Mouse (Mus musculus) testis, adult 2 months (tissue): ENCODE data around the gene Micall2. TPM values are rescaled to one million over a fixed set of nuclear protein-coding genes. Genes with fewer than 3 reads are reported as not detected.

Experiments
- H3K27ac ChIP-seq: fragments of 200-500 bp; 2 replicates; pipeline ENCODE4 v1.5.1; 2012; ENCODE audit warnings: low read depth, low read length; ENCODE audit not compliant: control insufficient read depth, insufficient read depth
- H3K27me3 ChIP-seq: fragments of 200-500 bp; 2 replicates; pipeline ENCODE4 v1.6.1; 2012; ENCODE audit warnings: mild to moderate bottlenecking, low read length, moderate library complexity; ENCODE audit not compliant: control insufficient read depth, insufficient read depth
- H3K36me3 ChIP-seq: fragments of 200-500 bp; 2 replicates; pipeline ENCODE4 v1.6.1; 2012; ENCODE audit warnings: mild to moderate bottlenecking, low read length; ENCODE audit not compliant: control insufficient read depth, insufficient read depth
- H3K4me1 ChIP-seq: fragments of 200-500 bp; 2 replicates; pipeline ENCODE4 v1.6.1; 2012; ENCODE audit warnings: low read length; ENCODE audit not compliant: control insufficient read depth, insufficient read depth
- H3K4me3 ChIP-seq: fragments of 200-500 bp; 2 replicates; pipeline ENCODE4 v1.5.1; 2012; ENCODE audit warnings: low read depth, mild to moderate bottlenecking, low read length, moderate library complexity, mixed read lengths; ENCODE audit not compliant: control insufficient read depth
- CTCF ChIP-seq: fragments of 200-500 bp; IDR thresholded peaks from 2 replicates; pipeline ENCODE4 v1.5.1; 2012; ENCODE audit warnings: low read depth, mild to moderate bottlenecking, inconsistent platforms, low read length, moderate library complexity; ENCODE audit not compliant: control insufficient read depth, insufficient read depth, insufficient replicate concordance
- POLR2A ChIP-seq: fragments of 200-500 bp; IDR thresholded peaks from 2 replicates; pipeline ENCODE4 v1.6.1; 2012; ENCODE audit warnings: low read depth, mild to moderate bottlenecking, inconsistent platforms, low read length, moderate library complexity; ENCODE audit not compliant: control insufficient read depth
- polyA plus RNA-seq: library from polyadenylated mRNA; depleted of rRNA; stranded (reverse); fragments of >200 nt; gene quantifications from 2 replicates; pipeline ENCODE4 v1.2.3, GENCODE M21; 2012

Gene Micall2
- polyA plus RNA-seq, 1 experiment: 3.7 TPM

- H3K27ac ChIP-seq: no peak overlapping the region
These were observed 2.6 kb upstream of the Micall2 start for GRCm38 (mm10) chr5:139738592-139739315.

GRCm38 (mm10) chr5:139737841-139738591 lies 1.9 kb upstream of the Micall2 start:
- Histone ChIP-seq H3K27ac (no peak overlapping the region), H3K36me3 (no peaks in the 10 kb centered on the region), H3K4me3 (no peak overlapping the region), H3K27me3 (no peaks in the 10 kb centered on the region), H3K4me1 (peaks cover 13% of the 10 kb centered on the region)
- no peak for TF ChIP-seq POLR2A
- no peak for TF ChIP-seq CTCF

More at GRCm38 (mm10) chr5:139738592-139739315, 2.6 kb upstream of the Micall2 start:
- H3K4me1 ChIP-seq: peaks cover 13% of the 10 kb centered on the region
- no peak overlapping the region for H3K4me3 ChIP-seq
- no peak for TF ChIP-seq CTCF
- no peaks in the 10 kb centered on the region for H3K27me3 ChIP-seq
- H3K36me3 ChIP-seq: no peaks in the 10 kb centered on the region

- Histone ChIP-seq H3K4me3 (peak overlapping the region; percentile 6; the same call in 1 of the 2 replicates), H3K27me3 (no peaks in the 10 kb centered on the region), H3K27ac (no peak overlapping the region), H3K4me1 (peaks cover 13% of the 10 kb centered on the region), H3K36me3 (no peaks in the 10 kb centered on the region)
- TF ChIP-seq POLR2A (no peak), CTCF (no peak)
These were observed 386 bp upstream of the Micall2 start for GRCm38 (mm10) chr5:139736504-139736940.

- TF ChIP-seq CTCF (no peak), POLR2A (no peak)
- H3K36me3 ChIP-seq: no peaks in the 10 kb centered on the region
- no peak overlapping the region for H3K4me3 ChIP-seq
- peaks cover 15% of the 10 kb centered on the region for H3K4me1 ChIP-seq
- H3K27me3 ChIP-seq: no peaks in the 10 kb centered on the region
- no peak overlapping the region for H3K27ac ChIP-seq
These were observed 1.4 kb downstream of the Micall2 start for GRCm38 (mm10) chr5:139734746-139735145.

GRCm38 (mm10) chr5:139734016-139734415 lies 2.1 kb downstream of the Micall2 start:
- H3K4me1 ChIP-seq: peaks cover 15% of the 10 kb centered on the region
- H3K4me3 ChIP-seq: no peak overlapping the region
- no peak overlapping the region for H3K27ac ChIP-seq
- TF ChIP-seq CTCF (no peak), POLR2A (no peak)
- H3K36me3 ChIP-seq: no peaks in the 10 kb centered on the region
- H3K27me3 ChIP-seq: no peaks in the 10 kb centered on the region

- H3K27ac ChIP-seq: no peak overlapping the region
- H3K4me1 ChIP-seq: peaks cover 15% of the 10 kb centered on the region
- no peak overlapping the region for H3K4me3 ChIP-seq
- H3K27me3 ChIP-seq: no peaks in the 10 kb centered on the region
- no peaks in the 10 kb centered on the region for H3K36me3 ChIP-seq
- TF ChIP-seq CTCF: no peak
- TF ChIP-seq POLR2A: no peak
These were observed 3.5 kb downstream of the Micall2 start for GRCm38 (mm10) chr5:139732634-139733107.
